Mouse (Mus musculus) forelimb bud, embryonic 11.5 days (tissue): ENCODE results near the gene Picalm.

Source experiments
- DNase-seq: peaks from one replicate; pipeline ENCODE4 v3.0.0-alpha.2; 2012; ENCODE audit warnings: low read depth, low spot score

The Picalm gene

DNA sequence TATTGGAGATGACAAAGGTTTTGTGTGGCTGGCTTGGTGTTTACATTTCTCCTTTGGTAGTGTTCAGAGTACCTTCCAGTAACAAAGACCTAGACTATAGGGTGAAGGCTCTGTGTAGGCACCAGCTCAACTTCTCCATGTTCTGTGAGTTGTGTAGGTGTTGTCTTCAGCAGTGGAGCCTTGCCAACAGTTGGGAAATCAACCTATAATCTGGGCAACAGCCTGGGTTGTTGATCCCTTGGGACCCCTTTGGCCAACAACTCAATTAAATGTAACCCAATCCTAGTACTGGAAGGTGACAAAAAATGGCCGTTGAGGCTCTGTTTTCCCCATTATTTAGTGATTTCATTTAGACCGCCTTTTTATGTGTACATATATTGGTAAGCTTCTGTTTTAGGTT, 80.1 kb downstream of the Picalm start:
- DNase-seq, result no peak

DNA sequence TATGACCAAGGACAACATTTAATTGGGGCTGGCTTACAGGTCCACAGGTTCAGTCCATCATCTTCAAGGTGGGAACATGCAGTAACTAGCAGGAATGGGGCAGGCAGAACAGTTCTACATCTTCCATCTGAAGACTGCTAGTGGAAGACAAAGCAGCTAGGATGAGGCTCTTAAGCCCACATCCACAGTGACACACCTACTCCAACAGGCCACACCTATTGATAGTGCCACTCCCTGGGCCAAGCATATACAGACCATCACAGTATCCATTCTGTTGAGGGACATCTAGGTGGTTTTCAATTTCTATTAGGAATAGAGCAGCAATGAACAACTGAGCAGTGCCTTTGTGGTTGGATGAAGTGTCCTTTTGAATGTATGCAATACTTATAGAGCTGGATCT, 80.9 kb downstream of the Picalm start:
- no peak for DNase-seq

DNA sequence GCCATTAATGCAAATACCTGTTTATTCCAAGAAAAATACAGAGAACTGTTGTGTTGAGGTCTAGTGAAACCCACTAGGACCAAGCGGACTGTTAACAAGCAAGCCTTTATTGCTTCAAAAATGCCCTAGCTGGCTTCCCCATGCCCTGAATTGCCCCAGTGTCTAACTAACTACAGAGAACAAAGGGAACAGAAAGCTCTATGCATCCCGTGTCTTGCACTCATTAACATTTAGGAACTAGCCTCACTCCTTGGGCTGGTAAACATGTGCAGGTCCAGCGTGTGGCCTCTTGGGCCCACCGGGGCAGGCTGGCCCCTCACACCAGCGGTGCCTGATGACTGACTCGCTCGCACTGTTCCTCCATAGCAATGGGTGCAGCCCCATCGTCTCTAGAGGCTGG, 86.5 kb downstream of the Picalm start:
- DNase-seq, result peak; percentile 38

GRCm38 (mm10) chr7:90218122-90218521, 88.1 kb downstream of the Picalm start:
- DNase-seq, result no peak

DNA sequence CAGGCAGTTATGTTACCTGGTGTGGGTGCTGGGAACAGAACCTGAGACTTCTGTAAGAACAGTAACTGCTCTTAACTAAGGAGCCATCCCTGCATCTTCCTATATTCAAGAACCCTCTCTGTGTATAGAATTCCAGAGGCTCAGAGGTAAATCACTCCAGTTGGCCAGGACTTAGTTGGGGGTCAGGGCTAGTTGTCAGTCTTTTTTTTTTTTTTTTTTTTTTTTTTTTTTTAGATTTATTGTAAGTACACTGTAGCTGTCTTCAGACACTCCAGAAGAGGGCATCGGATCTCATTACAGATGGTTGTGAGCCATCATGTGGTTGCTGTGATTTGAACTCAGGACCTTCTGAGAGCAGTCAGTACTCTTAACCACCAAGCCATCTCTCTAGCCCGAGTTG, 91.5 kb downstream of the Picalm start:
- no peak for DNase-seq

- no peak for DNase-seq
These were observed 98.1 kb downstream of the Picalm start for GRCm38 (mm10) chr7:90228075-90228474.

DNA sequence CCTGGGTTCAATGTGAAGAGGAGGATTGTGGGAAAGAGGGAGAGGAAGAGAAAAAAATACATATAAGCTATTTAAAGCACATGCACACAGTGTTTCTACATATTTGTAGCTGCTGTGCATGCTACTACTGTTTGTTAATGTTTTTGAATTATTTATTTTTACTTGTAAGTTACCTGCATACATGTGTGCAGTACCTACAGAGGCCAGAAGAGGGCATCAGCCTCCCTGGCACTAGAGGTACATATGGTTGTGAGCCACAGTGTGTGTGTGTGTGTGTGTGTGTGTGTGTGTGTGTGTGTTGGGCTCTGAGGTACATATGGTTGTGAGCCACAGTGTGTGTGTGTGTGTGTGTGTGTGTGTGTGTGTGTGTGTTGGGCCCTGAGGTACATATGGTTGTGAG, 98.9 kb downstream of the Picalm start:
- peak; percentile 35 for DNase-seq

- no peak for DNase-seq
These were observed 101.4 kb downstream of the Picalm start for GRCm38 (mm10) chr7:90231431-90231830.

- DNase-seq, result no peak
These were observed 103.9 kb downstream of the Picalm start for GRCm38 (mm10) chr7:90233921-90234320.

DNA sequence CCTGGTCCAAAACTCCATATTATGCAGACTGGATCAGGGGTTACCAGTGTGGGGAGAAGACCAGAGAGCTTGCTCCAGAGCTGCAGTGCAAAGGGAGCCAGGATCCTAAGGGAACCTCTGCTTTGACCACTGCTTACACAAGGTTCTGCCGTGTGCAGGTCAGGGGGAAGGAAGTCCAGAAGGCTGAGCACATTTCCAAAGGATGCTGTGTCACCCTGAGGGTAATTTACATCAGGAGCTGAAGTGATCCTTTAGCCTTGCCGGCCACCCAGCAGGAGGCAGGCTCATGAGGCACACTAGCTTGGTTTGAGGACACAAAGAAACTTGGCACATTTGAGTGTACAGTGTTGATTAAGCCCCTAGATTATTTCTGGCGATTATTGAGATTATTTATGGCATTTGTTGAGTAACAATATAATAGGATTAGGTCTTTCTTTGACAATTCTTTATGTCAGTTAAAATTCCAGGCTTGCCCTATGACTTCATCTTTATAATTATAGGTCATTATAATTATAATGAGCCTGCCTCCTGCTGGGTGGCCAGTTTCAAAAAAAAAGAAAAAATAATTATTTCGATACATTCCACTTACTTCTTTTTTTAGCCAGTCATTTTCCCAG, 106.4 kb downstream of the Picalm start:
- DNase-seq, result no peak

GRCm38 (mm10) chr7:90243151-90243550, 113.1 kb downstream of the Picalm start:
- no peak for DNase-seq

DNA sequence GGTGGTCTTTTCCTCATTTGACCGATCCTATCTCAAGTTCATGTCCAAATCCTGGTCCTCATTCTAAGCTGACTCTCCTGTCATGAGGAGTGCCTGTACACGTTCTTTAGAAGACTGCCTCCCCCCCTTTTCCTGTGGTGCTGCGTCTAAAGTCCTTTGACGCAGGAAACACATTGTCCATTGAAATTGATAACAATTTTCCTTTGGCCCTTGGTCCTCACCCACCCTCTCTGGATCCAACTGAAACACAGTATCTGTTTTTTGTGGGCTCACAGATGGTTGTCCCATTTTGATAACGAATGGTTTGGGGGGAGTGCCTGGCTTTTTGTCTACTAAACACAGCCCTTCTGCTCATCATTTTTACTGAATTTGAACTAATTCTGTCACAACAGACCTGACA, 113.6 kb downstream of the Picalm start:
- no peak for DNase-seq

- peak; percentile 19 for DNase-seq
These were observed 122.9 kb downstream of the Picalm start for GRCm38 (mm10) chr7:90252946-90253345.

- no peak for DNase-seq
These were observed 128.7 kb downstream of the Picalm start for GRCm38 (mm10) chr7:90258701-90259100.

GRCm38 (mm10) chr7:90259899-90260298, 129.9 kb downstream of the Picalm start:
- no peak for DNase-seq

- DNase-seq, result no peak
These were observed 132.0 kb downstream of the Picalm start for GRCm38 (mm10) chr7:90261902-90262599.
